Mouse (Mus musculus) E14TG2a.4 (cell line): ENCODE data around the gene 3830406C13Rik.
"Not testable (repeated sequence)": the region's sequence is repeated elsewhere in the genome, so short reads cannot be mapped to it uniquely, and the experiment has no call there.

Experiments used
- H3K27me3 ChIP-seq: 2 replicates; pipeline ENCODE4 v1.6.1; 2014; ENCODE audit warnings: low read length, control low read depth; ENCODE audit not compliant: insufficient read depth
- H3K36me3 ChIP-seq: 2 replicates; pipeline ENCODE4 v1.6.1; 2014; ENCODE audit warnings: low read length, control low read depth; ENCODE audit not compliant: insufficient read depth
- H3K4me1 ChIP-seq: replicated peaks from 2 replicates; pipeline ENCODE4 v1.6.1; 2014; ENCODE audit warnings: low read depth, low read length, control low read depth
- H3K4me3 ChIP-seq: replicated peaks from 2 replicates; pipeline ENCODE4 v1.5.1; 2014; ENCODE audit warnings: mild to moderate bottlenecking, low read length
- H3K9me3 ChIP-seq: 2 replicates; pipeline ENCODE4 v1.6.1; 2014; ENCODE audit warnings: low read length, control low read depth
- CTCF ChIP-seq: conservative IDR thresholded peaks from 2 replicates; pipeline ENCODE4 v1.5.1; 2014; ENCODE audit warnings: low read length
- NANOG ChIP-seq: IDR thresholded peaks from 2 replicates; pipeline ENCODE4 v1.6.1; 2014; ENCODE audit warnings: borderline replicate concordance, low read length, mixed read lengths
- POU5F1 ChIP-seq: IDR thresholded peaks from 2 replicates; pipeline ENCODE4 v1.6.1; 2014; ENCODE audit warnings: low read length, borderline replicate concordance

Gene 3830406C13Rik

DNA sequence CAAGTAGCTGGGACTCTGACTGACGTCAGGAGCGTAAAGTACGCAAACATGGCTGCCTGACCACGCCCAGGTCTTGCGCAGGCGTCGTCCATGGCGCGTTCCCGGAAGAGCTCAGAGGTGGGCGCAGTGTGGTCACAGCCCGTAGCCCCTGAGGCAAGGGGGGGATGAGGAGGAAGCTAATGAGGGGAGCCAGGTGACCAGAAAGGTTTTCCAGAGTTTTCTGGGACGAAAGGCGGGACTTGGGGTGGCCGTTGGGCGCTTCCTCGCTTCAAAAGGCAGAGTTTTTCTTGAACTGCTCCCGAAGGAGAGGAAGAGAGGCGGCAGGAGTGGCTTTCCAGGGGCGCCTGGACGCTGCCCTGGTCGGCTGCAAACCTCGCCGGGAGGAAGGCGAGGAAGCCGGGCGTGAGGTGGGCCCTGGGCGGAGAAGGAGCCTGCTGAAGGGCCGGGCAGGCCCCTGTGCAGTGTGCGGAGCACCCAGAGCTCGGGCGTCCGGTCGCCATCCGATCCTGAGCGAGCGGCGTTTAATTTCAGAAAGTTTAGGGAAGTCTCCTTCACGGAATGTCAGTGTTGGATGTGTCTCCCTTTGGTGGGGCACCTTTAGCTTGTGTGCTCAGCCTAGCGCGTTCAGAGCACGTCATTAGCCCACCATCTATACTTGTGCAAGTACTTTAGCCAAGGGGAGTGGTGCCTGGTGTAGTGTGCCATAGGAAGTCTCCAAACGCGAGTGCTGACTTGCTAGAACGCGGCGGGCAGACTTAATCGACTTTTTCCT, at the start of gene 3830406C13Rik:
TSS of gene 3830406C13Rik (plus strand) at position 33 of the 772 bp plus-strand sequence.
- Histone ChIP-seq H3K4me1 (no peaks in the 10 kb centered on the region), H3K9me3 (no peaks in the 10 kb centered on the region), H3K4me3 (peak within 1 kb of the TSS; percentile 84), H3K36me3 (peaks cover 7% of the 10 kb centered on the region; the same call in 1 of the 2 replicates), H3K27me3 (no peaks in the 10 kb centered on the region)
- TF ChIP-seq CTCF, result no peak

DNA sequence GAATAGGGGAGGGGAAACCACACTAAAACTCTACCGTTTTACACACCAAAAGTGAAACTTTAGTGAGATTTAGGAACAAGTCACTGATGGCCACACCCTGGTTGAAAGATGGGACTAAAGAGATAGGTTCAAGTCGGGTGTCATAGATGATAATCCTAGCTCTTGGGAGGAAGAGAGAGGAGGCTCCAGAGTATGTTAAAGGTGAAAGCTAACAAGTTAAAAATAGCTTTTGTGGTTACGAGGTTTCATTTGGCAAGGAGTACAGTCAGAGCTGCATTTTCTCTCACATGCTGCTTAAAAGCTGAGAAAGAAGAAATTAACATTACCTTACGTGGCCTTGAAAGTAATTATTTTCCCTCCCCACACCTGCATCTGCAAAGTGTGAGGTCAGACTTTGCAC, 40.2 kb upstream of the 3830406C13Rik start:
- H3K36me3 ChIP-seq, result no peaks in the 10 kb centered on the region
- H3K4me3 ChIP-seq, result no peak overlapping the region
- H3K4me1 ChIP-seq, result no peaks in the 10 kb centered on the region
- no peaks in the 10 kb centered on the region for H3K27me3 ChIP-seq
- TF ChIP-seq CTCF (no peak), NANOG (no peak), POU5F1 (no peak)
- no peaks in the 10 kb centered on the region for H3K9me3 ChIP-seq

DNA sequence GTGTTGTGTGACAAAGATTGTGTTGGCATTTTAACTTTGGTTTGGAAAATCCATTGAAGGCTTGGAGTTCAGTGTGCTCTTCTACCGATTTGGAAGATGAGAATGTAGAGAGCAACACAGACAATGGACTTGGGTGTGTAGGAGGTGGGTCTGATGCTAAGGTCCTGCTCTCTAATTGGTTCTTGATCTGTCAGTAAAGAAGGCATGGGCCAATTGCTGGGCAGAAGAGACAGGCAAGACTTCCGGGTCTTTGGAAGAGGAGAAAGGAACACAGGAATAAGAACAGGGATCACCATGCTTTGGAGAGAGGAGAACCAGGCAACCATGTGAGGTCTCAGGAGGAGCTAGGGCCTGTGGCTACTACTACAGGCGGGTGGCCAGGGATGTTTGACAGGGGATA, 7.9 kb upstream of the 3830406C13Rik start:
- Histone ChIP-seq H3K4me1 (no peaks in the 10 kb centered on the region), H3K36me3 (no peaks in the 10 kb centered on the region), H3K9me3 (peaks cover 3% of the 10 kb centered on the region; the same call in 1 of the 2 replicates), H3K4me3 (no peak overlapping the region), H3K27me3 (no peaks in the 10 kb centered on the region)
- no peak for TF ChIP-seq POU5F1
- TF ChIP-seq NANOG, result no peak
- TF ChIP-seq CTCF, result no peak

DNA sequence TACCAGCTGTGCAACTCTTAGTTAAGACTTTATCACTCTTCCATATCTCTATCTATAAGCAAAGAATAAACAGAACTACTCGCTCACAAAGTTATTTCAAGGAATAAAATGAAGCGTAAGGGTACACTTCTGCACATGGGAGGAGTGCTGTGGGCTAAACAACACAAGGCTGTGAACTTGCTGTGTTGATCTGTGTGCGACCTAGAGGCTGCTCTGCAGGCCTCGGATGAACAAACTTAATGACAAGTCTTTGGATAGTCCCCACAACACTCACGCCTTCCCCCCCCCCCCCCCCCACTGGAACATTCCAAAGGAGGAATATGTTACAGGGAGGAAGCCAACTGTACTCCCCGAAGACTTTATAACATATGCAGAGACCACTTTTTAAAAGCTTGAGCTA, 332 bp upstream of the 3830406C13Rik start, which contains the start of gene Gm49355:
TSS of gene Gm49355 (plus strand) at position 336 of the 400 bp plus-strand sequence.
- H3K4me3 ChIP-seq, result peak within 1 kb of the TSS; percentile 84
- H3K4me1 ChIP-seq, result no peaks in the 10 kb centered on the region
- TF ChIP-seq CTCF (no peak), NANOG (no peak), POU5F1 (no peak)
- no peaks in the 10 kb centered on the region for H3K9me3 ChIP-seq
- no peaks in the 10 kb centered on the region for H3K27me3 ChIP-seq
- peaks cover 7% of the 10 kb centered on the region; the same call in 1 of the 2 replicates for H3K36me3 ChIP-seq

DNA sequence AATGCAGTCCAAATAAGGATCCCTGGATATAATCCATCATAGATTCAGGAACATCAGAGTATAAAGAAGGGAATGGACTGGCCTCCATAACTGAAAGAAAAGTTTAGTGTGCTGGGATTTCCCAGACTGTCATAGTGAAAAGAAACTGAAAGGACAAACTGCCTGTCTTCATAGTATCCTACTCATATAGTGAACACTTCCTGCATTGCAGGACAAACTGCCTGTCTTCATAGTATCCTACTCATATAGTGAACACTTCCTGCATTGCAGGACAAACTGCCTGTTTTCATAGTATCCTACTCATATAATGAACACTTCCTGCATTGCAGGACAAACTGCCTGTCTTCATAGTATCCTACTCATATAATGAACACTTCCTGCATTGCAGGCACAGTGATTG, 5.8 kb downstream of the 3830406C13Rik start:
- not testable (repeated sequence) for H3K4me3 ChIP-seq, H3K27me3 ChIP-seq, H3K36me3 ChIP-seq, H3K9me3 ChIP-seq, H3K4me1 ChIP-seq

DNA sequence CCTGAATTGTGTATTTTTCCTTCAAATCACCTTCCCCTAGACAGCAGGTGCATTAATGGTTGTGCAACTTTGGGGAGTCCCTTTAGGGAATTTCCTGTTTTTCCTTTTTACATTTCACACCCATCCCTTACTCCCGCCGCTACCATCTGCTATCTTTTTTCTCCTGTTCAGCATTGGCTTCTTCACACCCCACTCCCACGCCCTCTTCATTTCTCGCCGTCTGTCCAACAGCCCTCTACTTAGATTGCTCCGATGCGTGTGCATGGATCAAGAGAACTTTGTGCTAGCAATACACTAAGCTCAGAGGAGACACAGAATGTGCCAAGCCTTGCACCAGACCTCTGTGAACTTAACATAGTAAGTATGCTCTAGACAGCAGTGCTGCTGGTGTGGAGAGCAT, 12.4 kb downstream of the 3830406C13Rik start:
- H3K9me3 ChIP-seq, result no peaks in the 10 kb centered on the region
- no peaks in the 10 kb centered on the region for H3K36me3 ChIP-seq
- TF ChIP-seq CTCF (no peak), POU5F1 (no peak), NANOG (no peak)
- no peak overlapping the region for H3K4me3 ChIP-seq
- peaks cover 31% of the 10 kb centered on the region for H3K4me1 ChIP-seq
- H3K27me3 ChIP-seq, result no peaks in the 10 kb centered on the region

DNA sequence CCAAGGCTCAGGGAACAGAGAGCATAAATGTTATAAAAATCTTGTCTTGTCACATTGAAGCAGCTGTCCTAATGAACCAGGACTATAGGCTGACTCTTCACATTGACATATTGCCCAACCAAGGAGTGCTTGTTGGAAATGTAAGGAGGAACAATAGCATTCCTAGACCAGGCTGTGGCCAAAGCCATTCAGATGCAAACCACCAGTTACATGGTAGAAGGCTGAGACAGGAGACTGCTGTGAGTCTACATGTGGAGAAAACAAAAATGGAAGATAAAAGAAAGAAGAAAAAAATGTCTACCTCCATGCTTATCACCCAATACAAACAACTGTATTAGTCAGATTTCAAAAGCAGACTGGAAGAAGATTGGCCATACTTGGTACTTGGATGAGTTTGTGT, 15.2 kb downstream of the 3830406C13Rik start:
- peaks cover 31% of the 10 kb centered on the region for H3K4me1 ChIP-seq
- no peaks in the 10 kb centered on the region for H3K9me3 ChIP-seq
- TF ChIP-seq CTCF (no peak), POU5F1 (no peak; the same call in 1 of the 2 replicates), NANOG (no peak)
- H3K4me3 ChIP-seq, result no peak overlapping the region
- H3K27me3 ChIP-seq, result no peaks in the 10 kb centered on the region
- no peaks in the 10 kb centered on the region for H3K36me3 ChIP-seq

DNA sequence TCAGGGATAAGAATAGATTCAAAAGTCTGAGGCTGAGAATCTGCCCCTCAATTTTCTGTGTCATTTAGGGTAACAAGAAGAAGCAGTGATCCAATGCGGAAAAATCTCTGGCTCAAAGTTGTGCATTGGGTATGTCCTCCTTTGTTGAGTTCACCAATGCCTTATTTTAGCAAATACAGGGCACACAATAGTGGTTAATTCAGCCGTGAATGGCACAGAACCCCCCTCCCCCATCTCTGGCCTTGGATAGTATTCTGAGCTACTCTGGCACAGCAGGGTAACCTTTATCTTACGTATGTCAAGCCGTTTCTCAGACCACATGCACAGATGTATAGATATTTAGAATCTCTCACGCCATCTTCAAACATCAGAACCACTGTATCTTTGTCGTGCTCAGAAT, 15.7 kb downstream of the 3830406C13Rik start:
- H3K4me3 ChIP-seq, result no peak overlapping the region
- no peak for TF ChIP-seq NANOG
- TF ChIP-seq POU5F1, result no peak
- TF ChIP-seq CTCF, result no peak
- no peaks in the 10 kb centered on the region for H3K36me3 ChIP-seq

DNA sequence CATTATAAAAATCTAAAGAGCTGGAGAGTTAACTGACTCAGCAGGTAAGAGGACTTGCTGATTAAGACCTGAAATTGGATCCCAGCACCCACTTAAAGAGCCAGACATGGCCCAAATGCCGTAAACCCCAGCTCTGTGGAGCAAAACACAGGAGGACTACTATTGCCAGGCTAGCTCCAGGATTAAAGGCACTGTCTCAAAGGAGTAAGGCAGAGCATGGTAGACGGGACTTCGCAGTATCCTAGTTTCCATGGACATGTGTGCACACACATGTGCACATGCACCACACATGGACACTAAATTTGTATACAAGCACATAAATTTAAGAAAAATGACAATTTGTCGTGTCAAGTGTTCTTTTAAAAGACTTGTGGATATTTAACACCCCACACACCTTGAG, 16.3 kb downstream of the 3830406C13Rik start:
- Histone ChIP-seq H3K4me3 (no peak overlapping the region), H3K4me1 (peaks cover 31% of the 10 kb centered on the region), H3K27me3 (no peaks in the 10 kb centered on the region), H3K36me3 (no peaks in the 10 kb centered on the region), H3K9me3 (no peaks in the 10 kb centered on the region)
- TF ChIP-seq POU5F1 (no peak), CTCF (no peak), NANOG (no peak)

More for the DNA sequence above, 15.7 kb downstream of the 3830406C13Rik start:
- Histone ChIP-seq H3K27me3 (no peaks in the 10 kb centered on the region), H3K9me3 (no peaks in the 10 kb centered on the region), H3K4me1 (peaks cover 31% of the 10 kb centered on the region)
